Mouse (Mus musculus) C2C12 (cell line): ENCODE data around the gene Rasgef1b. TPM values are rescaled to one million over a fixed set of nuclear protein-coding genes. Genes with fewer than 3 reads are reported as not detected.

Source experiments
- H3K27me3 ChIP-seq: one replicate; pipeline ENCODE4 v1.6.1; 2011; ENCODE audit not compliant: control insufficient read depth, insufficient read depth, insufficient read length
- H3K36me3 ChIP-seq: one replicate; pipeline ENCODE4 v1.6.1; 2011; ENCODE audit not compliant: control insufficient read depth, insufficient read depth
- H3K4me3 ChIP-seq: one replicate; pipeline ENCODE4 v1.5.1; 2011; ENCODE audit warnings: mild to moderate bottlenecking, control low read depth; ENCODE audit not compliant: poor library complexity, insufficient read depth, severe bottlenecking
- H3K79me2 ChIP-seq: one replicate; pipeline ENCODE4 v1.6.1; 2011; ENCODE audit not compliant: control insufficient read depth, insufficient read depth
- H3K79me3 ChIP-seq: one replicate; pipeline ENCODE4 v1.6.1; 2011; ENCODE audit warnings: low read depth, control low read depth
- H3ac ChIP-seq: one replicate; pipeline ENCODE3; 2011; ENCODE audit warnings: low read depth; ENCODE audit not compliant: control insufficient read depth, insufficient read length
- CEBPB ChIP-seq: IDR thresholded peaks from one replicate; pipeline ENCODE4 v1.6.1; 2011; ENCODE audit warnings: low read depth, mild to moderate bottlenecking, control low read depth, moderate library complexity
- CTCF ChIP-seq: IDR thresholded peaks from one replicate; pipeline ENCODE4 v1.5.1; 2011; ENCODE audit not compliant: control insufficient read depth, insufficient read depth, insufficient read length
- FOSL1 ChIP-seq: IDR thresholded peaks from one replicate; pipeline ENCODE4 v1.8.0; 2011; ENCODE audit warnings: mild to moderate bottlenecking, low read length; ENCODE audit not compliant: poor library complexity, insufficient read depth, severe bottlenecking
- MAX ChIP-seq: IDR thresholded peaks from one replicate; pipeline ENCODE4 v1.6.1; 2011; ENCODE audit warnings: mild to moderate bottlenecking, control low read depth
- MYOD1 ChIP-seq: IDR thresholded peaks from one replicate; pipeline ENCODE4 v1.6.1; 2011; ENCODE audit warnings: low read depth; ENCODE audit not compliant: control insufficient read depth, insufficient read length
- MYOG ChIP-seq: IDR thresholded peaks from one replicate; pipeline ENCODE4 v1.6.1; 2011; ENCODE audit not compliant: control insufficient read depth, insufficient read length; ENCODE audit errors: extremely low read depth
- USF1 ChIP-seq: IDR thresholded peaks from one replicate; pipeline ENCODE4 v1.6.1; 2011; ENCODE audit warnings: low read depth, mild to moderate bottlenecking, control low read depth, moderate library complexity
- polyA plus RNA-seq: library from polyadenylated mRNA; unstranded; fragments of >200 nt; fragmentation: generic; extraction: Trizol; gene quantifications from one replicate; pipeline ENCODE4 v1.2.1, GENCODE M21; 2012; ENCODE audit warnings: missing spikeins

The Rasgef1b gene
- polyA plus RNA-seq, 1 experiment, result 0.05 TPM

GRCm38 (mm10) chr5:99541321-99541895, 187.5 kb downstream of the Rasgef1b start:
- no peaks in the 10 kb centered on the region for H3K79me2 ChIP-seq
- H3K4me3 ChIP-seq, result no peak overlapping the region
- TF ChIP-seq CEBPB, result no peak
- no peak for TF ChIP-seq FOSL1
- no peak for TF ChIP-seq MAX
- TF ChIP-seq USF1, result no peak
- TF ChIP-seq CTCF, result no peak
- TF ChIP-seq MYOD1, result no peak
- TF ChIP-seq MYOG, result no peak
- H3K79me3 ChIP-seq, result no peaks in the 10 kb centered on the region
- H3ac ChIP-seq, result no peak overlapping the region
- peaks cover 6% of the 10 kb centered on the region for H3K27me3 ChIP-seq
- no peaks in the 10 kb centered on the region for H3K36me3 ChIP-seq

GRCm38 (mm10) chr5:99533416-99533815, 195.4 kb downstream of the Rasgef1b start:
- TF ChIP-seq MYOD1, result no peak
- TF ChIP-seq CTCF, result no peak
- no peak for TF ChIP-seq FOSL1
- TF ChIP-seq MYOG, result no peak
- TF ChIP-seq CEBPB, result no peak
- no peak for TF ChIP-seq MAX
- TF ChIP-seq USF1, result no peak

GRCm38 (mm10) chr5:99526797-99527201, 202.1 kb downstream of the Rasgef1b start:
- TF ChIP-seq MYOD1 (no peak), FOSL1 (no peak), CEBPB (no peak), MYOG (no peak), MAX (no peak), CTCF (no peak), USF1 (no peak)
- Histone ChIP-seq H3K79me3 (no peaks in the 10 kb centered on the region), H3K79me2 (no peaks in the 10 kb centered on the region), H3K4me3 (no peak overlapping the region), H3ac (no peak overlapping the region), H3K27me3 (peaks cover 7% of the 10 kb centered on the region), H3K36me3 (no peaks in the 10 kb centered on the region)

More at GRCm38 (mm10) chr5:99533416-99533815, 195.4 kb downstream of the Rasgef1b start:
- Histone ChIP-seq H3K79me2 (no peaks in the 10 kb centered on the region), H3K36me3 (no peaks in the 10 kb centered on the region), H3K79me3 (no peaks in the 10 kb centered on the region), H3K27me3 (peaks cover 11% of the 10 kb centered on the region), H3K4me3 (no peak overlapping the region), H3ac (no peak overlapping the region)

GRCm38 (mm10) chr5:99525649-99526048, 203.2 kb downstream of the Rasgef1b start:
- Histone ChIP-seq H3ac (no peak overlapping the region), H3K79me3 (no peaks in the 10 kb centered on the region), H3K79me2 (no peaks in the 10 kb centered on the region), H3K36me3 (no peaks in the 10 kb centered on the region), H3K27me3 (peaks cover 7% of the 10 kb centered on the region), H3K4me3 (no peak overlapping the region)
- TF ChIP-seq FOSL1 (no peak), USF1 (no peak), CTCF (no peak), CEBPB (no peak)

GRCm38 (mm10) chr5:99522571-99523269, 206.1 kb downstream of the Rasgef1b start:
- H3K79me2 ChIP-seq, result no peaks in the 10 kb centered on the region
- H3K4me3 ChIP-seq, result no peak overlapping the region
- no peaks in the 10 kb centered on the region for H3K79me3 ChIP-seq
- H3K27me3 ChIP-seq, result no peaks in the 10 kb centered on the region
- TF ChIP-seq CEBPB (no peak), CTCF (no peak), FOSL1 (no peak), MYOD1 (no peak), MYOG (no peak), USF1 (no peak), MAX (no peak)
- no peak overlapping the region for H3ac ChIP-seq
- H3K36me3 ChIP-seq, result no peaks in the 10 kb centered on the region

- TF ChIP-seq MYOG (no peak), USF1 (no peak), CTCF (no peak), MAX (no peak), MYOD1 (no peak), FOSL1 (no peak), CEBPB (no peak)
- H3K27me3 ChIP-seq, result no peaks in the 10 kb centered on the region
- no peaks in the 10 kb centered on the region for H3K36me3 ChIP-seq
- H3K4me3 ChIP-seq, result no peak overlapping the region
- no peaks in the 10 kb centered on the region for H3K79me2 ChIP-seq
- no peak overlapping the region for H3ac ChIP-seq
- no peaks in the 10 kb centered on the region for H3K79me3 ChIP-seq
Observed at GRCm38 (mm10) chr5:99521411-99521810, 207.5 kb downstream of the Rasgef1b start.
